Mouse (Mus musculus) heart, adult 2 months (tissue): ENCODE measurements around the gene Cer1. TPM values are rescaled to one million over a fixed set of nuclear protein-coding genes. Genes with fewer than 3 reads are reported as not detected.
A peak's percentile ranks its signal among the peaks of the same experiment; 100 is the strongest.

Experiments used
- DNase-seq, 2 experiments: peaks; one replicate each; pipeline ENCODE4 v3.0.0; 2021
- H3K27ac ChIP-seq: fragments of 200-600 bp; 2 replicates; pipeline ENCODE4 v1.8.1; 2022
- H3K27me3 ChIP-seq: fragments of 200-500 bp; 2 replicates; pipeline ENCODE4 v1.6.1; 2012; ENCODE audit warnings: mild to moderate bottlenecking, low read length, inconsistent platforms, mixed read lengths; ENCODE audit not compliant: control insufficient read depth, insufficient read depth
- H3K36me3 ChIP-seq: fragments of 200-500 bp; 2 replicates; pipeline ENCODE4 v1.6.1; 2012; ENCODE audit warnings: low read length, inconsistent platforms; ENCODE audit not compliant: control insufficient read depth, insufficient read depth
- H3K4me1 ChIP-seq: fragments of 200-500 bp; 2 replicates; pipeline ENCODE4 v1.6.1; 2011; ENCODE audit warnings: low read length; ENCODE audit not compliant: control insufficient read depth, insufficient read depth
- H3K4me3 ChIP-seq: fragments of 200-600 bp; 2 replicates; pipeline ENCODE4 v1.8.1; 2022
- H3K79me2 ChIP-seq: fragments of 200-500 bp; replicated peaks from 2 replicates; pipeline ENCODE4 v1.6.1; 2012; ENCODE audit warnings: mild to moderate bottlenecking, inconsistent platforms, low read length, moderate library complexity, mixed read lengths; ENCODE audit not compliant: control insufficient read depth, insufficient read depth
- H3K9ac ChIP-seq: fragments of 200-500 bp; 2 replicates; pipeline ENCODE4 v1.6.1; 2012; ENCODE audit warnings: low read depth, mild to moderate bottlenecking, control low read depth, inconsistent platforms, low read length, mixed read lengths
- CTCF ChIP-seq: fragments of 200-600 bp; IDR thresholded peaks from 2 replicates; pipeline ENCODE4 v1.8.1; 2022; ENCODE audit warnings: antibody characterized with exemption, mild to moderate bottlenecking, moderate library complexity
- EP300 ChIP-seq: fragments of 200-500 bp; IDR thresholded peaks from 2 replicates; pipeline ENCODE4 v1.6.1; 2011; ENCODE audit warnings: low read depth, low read length, control low read depth; ENCODE audit not compliant: insufficient read depth
- POLR2A ChIP-seq: fragments of 200-500 bp; IDR thresholded peaks from 2 replicates; pipeline ENCODE4 v1.6.1; 2011; ENCODE audit warnings: mild to moderate bottlenecking, low read depth, low read length, control low read depth; ENCODE audit not compliant: insufficient read depth
- WGBS: fragments of 180-500 bp; shearing (Covaris S2); methylation state at CpG from one replicate; pipeline ENCODE4 v1.1.7; 2018; 5-methylcytosine and 5-hydroxymethylcytosine counted together
- intact Hi-C: fragments of 180-260 bp; cut with DNase I; formaldehyde crosslinking; loops from one replicate; pipeline ENCODE4 v1.15.1; 2025
- polyA plus RNA-seq: library from polyadenylated mRNA; depleted of rRNA; stranded (reverse); fragments of >200 nt; gene quantifications from 2 replicates; pipeline ENCODE4 v1.2.3, GENCODE M21; 2012
- total RNA-seq, 2 experiments: library from RNA; stranded (reverse); gene quantifications; 2 replicates each; pipeline ENCODE4 v1.2.3; 2021

The Cer1 gene
- total and polyA plus RNA-seq, 3 experiments = not detected

- intact Hi-C loops = no loop called here
- TF ChIP-seq CTCF (no peak), POLR2A (no peak), EP300 (no peak)
- Histone ChIP-seq H3K36me3 (no peaks in the 10 kb centered on the region), H3K9ac (no peak overlapping the region), H3K27me3 (no peaks in the 10 kb centered on the region), H3K79me2 (no peaks in the 10 kb centered on the region), H3K4me1 (no peaks in the 10 kb centered on the region), H3K27ac (no peak overlapping the region), H3K4me3 (no peak overlapping the region)
- 88% methylated on average over 8 of the region's 8 CpGs for WGBS
- DNase-seq = no peak
These were observed 21.6 kb downstream of the Cer1 start for GRCm38 (mm10) chr4:82863316-82863715.

GRCm38 (mm10) chr4:82861451-82861850 lies 23.5 kb downstream of the Cer1 start:
- no peak overlapping the region for H3K27ac ChIP-seq
- intact Hi-C loops = no loop called here
- no peaks in the 10 kb centered on the region for H3K36me3 ChIP-seq
- no peak overlapping the region for H3K9ac ChIP-seq
- no peak overlapping the region for H3K4me3 ChIP-seq
- H3K4me1 ChIP-seq = no peaks in the 10 kb centered on the region
- H3K27me3 ChIP-seq = no peaks in the 10 kb centered on the region
- TF ChIP-seq CTCF (no peak), POLR2A (no peak), EP300 (no peak)
- 95% methylated on average over 2 of the region's 2 CpGs for WGBS
- no peaks in the 10 kb centered on the region for H3K79me2 ChIP-seq
- DNase-seq = no peak

- WGBS = 31% methylated on average over 3 of the region's 3 CpGs
- no peaks in the 10 kb centered on the region for H3K79me2 ChIP-seq
- H3K9ac ChIP-seq = no peak overlapping the region
- no peak for TF ChIP-seq CTCF
- no peak for TF ChIP-seq EP300
- no peak for TF ChIP-seq POLR2A
- no peaks in the 10 kb centered on the region for H3K27me3 ChIP-seq
- H3K4me1 ChIP-seq = no peaks in the 10 kb centered on the region
- no peak overlapping the region for H3K27ac ChIP-seq
- H3K36me3 ChIP-seq = no peaks in the 10 kb centered on the region
- intact Hi-C loops = no loop called here
- no peak overlapping the region for H3K4me3 ChIP-seq
- DNase-seq = no peak
These were observed 24.4 kb downstream of the Cer1 start for GRCm38 (mm10) chr4:82860566-82860965.

GRCm38 (mm10) chr4:82859131-82860125 lies 25.5 kb downstream of the Cer1 start, which contains the start of gene Zdhhc21:
Gene Zdhhc21 (minus strand): TSS chr4:82859958.
- no peak for TF ChIP-seq EP300
- no peaks in the 10 kb centered on the region for H3K79me2 ChIP-seq
- peak; percentile 88 to 89 for DNase-seq
- no peaks in the 10 kb centered on the region for H3K36me3 ChIP-seq
- peak within 1 kb of the TSS; percentile 75 for H3K4me3 ChIP-seq
- H3K27ac ChIP-seq = peak within 1 kb of the TSS; percentile 64
- peak within 1 kb of the TSS; percentile 90 for H3K9ac ChIP-seq
- 1% methylated on average over 82 of the region's 82 CpGs for WGBS
- intact Hi-C loops = loop anchor here (5.0 to 10.0 kb wide), 2 partner anchors 73 to 1945 kb away; partner anchors contain the start of gene Lurap1l
- no peaks in the 10 kb centered on the region for H3K4me1 ChIP-seq
- no peaks in the 10 kb centered on the region for H3K27me3 ChIP-seq

GRCm38 (mm10) chr4:82858431-82859010 lies 26.4 kb downstream of the Cer1 start:
- TF ChIP-seq CTCF (no peak), POLR2A (no peak), EP300 (no peak)
- no peak for DNase-seq
- H3K27me3 ChIP-seq = no peaks in the 10 kb centered on the region
- peak overlapping the region; percentile 90; the same call in 1 of the 2 replicates for H3K9ac ChIP-seq
- intact Hi-C loops = loop anchor here (5.0 to 10.0 kb wide), 2 partner anchors 74 to 1944 kb away; partner anchors contain the start of gene Lurap1l
- peak overlapping the region; percentile 75 for H3K4me3 ChIP-seq
- H3K36me3 ChIP-seq = no peaks in the 10 kb centered on the region
- no peaks in the 10 kb centered on the region for H3K79me2 ChIP-seq
- no peak overlapping the region; the same call in 1 of the 2 replicates for H3K27ac ChIP-seq
- WGBS = 43% methylated on average over 4 of the region's 4 CpGs
- no peaks in the 10 kb centered on the region for H3K4me1 ChIP-seq

- WGBS = 84% methylated on average over 3 of the region's 3 CpGs
- TF ChIP-seq CTCF (no peak), POLR2A (no peak), EP300 (no peak)
- no peaks in the 10 kb centered on the region for H3K4me1 ChIP-seq
- H3K36me3 ChIP-seq = no peaks in the 10 kb centered on the region
- no peaks in the 10 kb centered on the region for H3K27me3 ChIP-seq
- DNase-seq = no peak
- intact Hi-C loops = loop anchor here (5.0 to 10.0 kb wide), 2 partner anchors 75 to 1942 kb away; partner anchors contain the start of gene Lurap1l
- H3K9ac ChIP-seq = no peak overlapping the region
- H3K79me2 ChIP-seq = no peaks in the 10 kb centered on the region
- no peak overlapping the region for H3K4me3 ChIP-seq
- H3K27ac ChIP-seq = no peak overlapping the region
These were observed 28.0 kb downstream of the Cer1 start for GRCm38 (mm10) chr4:82856986-82857385.
